Mouse (Mus musculus) bone marrow macrophage, adult 2 months (primary cell): ENCODE results near the gene Tcte3. TPM values are rescaled to one million over a fixed set of nuclear protein-coding genes. Genes with fewer than 3 reads are reported as not detected.
"Not testable (repeated sequence)": the region's sequence is repeated elsewhere in the genome, so short reads cannot be mapped to it uniquely, and the experiment has no call there.

ENCODE experiments used
- H3K27ac ChIP-seq: 2 replicates; pipeline ENCODE4 v1.5.1; 2012; ENCODE audit warnings: low read depth, low read length; ENCODE audit not compliant: insufficient read depth
- H3K4me1 ChIP-seq: 2 replicates; pipeline ENCODE4 v1.6.1; 2012; ENCODE audit warnings: low read length; ENCODE audit not compliant: control insufficient read depth, insufficient read depth
- H3K4me3 ChIP-seq: 2 replicates; pipeline ENCODE4 v1.5.1; 2012; ENCODE audit warnings: mild to moderate bottlenecking, low read length, moderate library complexity; ENCODE audit not compliant: insufficient read depth
- polyA plus RNA-seq: library from polyadenylated mRNA; stranded (reverse); fragments of >200 nt; gene quantifications from 2 replicates; pipeline ENCODE4 v1.2.4, GENCODE M21; 2012; ENCODE audit not compliant: missing spikeins, insufficient read depth, insufficient read length

The Tcte3 gene
- polyA plus RNA-seq, 1 experiment: not detected

- not testable (repeated sequence) for H3K27ac ChIP-seq, H3K4me3 ChIP-seq, H3K4me1 ChIP-seq
Observed at GRCm38 (mm10) chr17:15023878-15024492, 17.3 kb downstream of the Tcte3 start.

GRCm38 (mm10) chr17:15021503-15022220, 19.6 kb downstream of the Tcte3 start:
- not testable (repeated sequence) for H3K4me1 ChIP-seq
- H3K4me3 ChIP-seq: peak overlapping the region; percentile 49
- H3K27ac ChIP-seq: peak overlapping the region; percentile 85

GRCm38 (mm10) chr17:15009706-15010413, 31.4 kb downstream of the Tcte3 start, which contains the start of gene Gm3435:
TSS of gene Gm3435 (plus strand) at chr17:15010176.
- H3K4me1 ChIP-seq, H3K27ac ChIP-seq, H3K4me3 ChIP-seq: not testable (repeated sequence)

GRCm38 (mm10) chr17:15009088-15009487, 32.2 kb downstream of the Tcte3 start:
- not testable (repeated sequence) for H3K4me1 ChIP-seq, H3K4me3 ChIP-seq, H3K27ac ChIP-seq

- not testable (repeated sequence) for H3K27ac ChIP-seq, H3K4me3 ChIP-seq, H3K4me1 ChIP-seq
Observed at GRCm38 (mm10) chr17:15000047-15000446, 41.2 kb downstream of the Tcte3 start.

- not testable (repeated sequence) for H3K27ac ChIP-seq, H3K4me1 ChIP-seq, H3K4me3 ChIP-seq
Observed at GRCm38 (mm10) chr17:14994140-14994539, 47.1 kb downstream of the Tcte3 start.

- H3K4me1 ChIP-seq, H3K27ac ChIP-seq, H3K4me3 ChIP-seq: not testable (repeated sequence)
Observed at GRCm38 (mm10) chr17:14993139-14993832, 48.0 kb downstream of the Tcte3 start.

GRCm38 (mm10) chr17:14992522-14993138, 48.7 kb downstream of the Tcte3 start:
- H3K27ac ChIP-seq, H3K4me1 ChIP-seq, H3K4me3 ChIP-seq: not testable (repeated sequence)

- H3K27ac ChIP-seq: peak overlapping the region; percentile 52
- H3K4me1 ChIP-seq, H3K4me3 ChIP-seq: not testable (repeated sequence)
Observed at GRCm38 (mm10) chr17:14990116-14990702, 51.1 kb downstream of the Tcte3 start.

- H3K27ac ChIP-seq: 0 out of 2 replicates have a peak within 1 kb of the TSS, but pooled peaks have one; percentile 26
- H3K4me1 ChIP-seq, H3K4me3 ChIP-seq: not testable (repeated sequence)
Observed at GRCm38 (mm10) chr17:14978362-14979038, 62.8 kb downstream of the Tcte3 start, which contains the start of the genes 9030025P20Rik and Gm3417. TSS of gene 9030025P20Rik (plus strand) at chr17:14978468. TSS of gene Gm3417 (minus strand) at chr17:14978790.

GRCm38 (mm10) chr17:14977718-14978361, 63.4 kb downstream of the Tcte3 start:
- H3K27ac ChIP-seq: 0 out of 2 replicates have a peak overlapping the region, but pooled peaks have one; percentile 26

More at GRCm38 (mm10) chr17:14977718-14978361, 63.4 kb downstream of the Tcte3 start:
- not testable (repeated sequence) for H3K4me1 ChIP-seq, H3K4me3 ChIP-seq
